Mouse (Mus musculus) kidney, embryonic 15.5 days (tissue): ENCODE data around the gene E130308A19Rik. TPM values are rescaled to one million over a fixed set of nuclear protein-coding genes. Genes with fewer than 3 reads are reported as not detected.
A peak's percentile ranks its signal among the peaks of the same experiment; 100 is the strongest.

Experiments used
- ATAC-seq: fragments of 200-750 bp; cut with Nextera tagmentation; replicated peaks from 2 replicates; pipeline ENCODE4 v1.8.0; 2017; ENCODE audit warnings: moderate TSS enrichment; ENCODE audit not compliant: low FRiP score
- H3K27ac ChIP-seq: fragments of 300-500 bp; sonication (generic); 2 replicates; pipeline ENCODE4 v1.5.1; 2015; ENCODE audit warnings: mild to moderate bottlenecking, inconsistent platforms
- H3K27me3 ChIP-seq: fragments of 300-500 bp; sonication (generic); 2 replicates; pipeline ENCODE4 v1.6.1; 2015; ENCODE audit warnings: inconsistent platforms
- H3K36me3 ChIP-seq: fragments of 300-500 bp; sonication (generic); 2 replicates; pipeline ENCODE4 v1.6.1; 2015; ENCODE audit warnings: inconsistent platforms
- H3K4me1 ChIP-seq: fragments of 300-500 bp; sonication (generic); 2 replicates; pipeline ENCODE4 v1.6.1; 2015; ENCODE audit warnings: inconsistent platforms
- H3K4me2 ChIP-seq: fragments of 300-500 bp; sonication (generic); 2 replicates; pipeline ENCODE4 v1.6.1; 2015; ENCODE audit warnings: moderate library complexity, mild to moderate bottlenecking, inconsistent platforms
- H3K4me3 ChIP-seq: fragments of 300-500 bp; sonication (generic); replicated peaks from 2 replicates; pipeline ENCODE4 v1.5.1; 2015; ENCODE audit warnings: mild to moderate bottlenecking, inconsistent platforms
- H3K9ac ChIP-seq: fragments of 300-500 bp; sonication (generic); 2 replicates; pipeline ENCODE4 v1.6.1; 2015; ENCODE audit warnings: mild to moderate bottlenecking, inconsistent platforms
- H3K9me3 ChIP-seq: fragments of 300-500 bp; sonication (generic); replicated peaks from 2 replicates; pipeline ENCODE4 v1.6.1; 2016; ENCODE audit warnings: inconsistent platforms
- WGBS: fragments of 180-500 bp; shearing (Covaris S2); methylation state at CpG from one replicate; pipeline ENCODE4 v1.1.7; 2015; ENCODE audit warnings: mixed read lengths; 5-methylcytosine and 5-hydroxymethylcytosine counted together
- polyA plus RNA-seq: library from polyadenylated mRNA; unstranded; fragments of >200 nt; fragmentation: Nextera tagmentation; extraction: Ambion mirVana; gene quantifications from 2 replicates; pipeline ENCODE4 v1.2.1, GENCODE M21; 2015

E130308A19Rik gene
- polyA plus RNA-seq, 1 experiment from 2014 or later = 35.6 TPM

- no peak overlapping the region for H3K27ac ChIP-seq
- H3K9me3 ChIP-seq = no peaks in the 10 kb centered on the region
- no peaks in the 10 kb centered on the region for H3K27me3 ChIP-seq
- no peaks in the 10 kb centered on the region for H3K4me1 ChIP-seq
- WGBS = 93% methylated on average over 3 of the region's 3 CpGs
- no peak overlapping the region for H3K9ac ChIP-seq
- ATAC-seq = no peak
- H3K4me3 ChIP-seq = no peak overlapping the region
- no peaks in the 10 kb centered on the region for H3K36me3 ChIP-seq
- no peak overlapping the region for H3K4me2 ChIP-seq
Observed at GRCm38 (mm10) chr4:59605501-59605900, 20.5 kb upstream of the E130308A19Rik start.

DNA sequence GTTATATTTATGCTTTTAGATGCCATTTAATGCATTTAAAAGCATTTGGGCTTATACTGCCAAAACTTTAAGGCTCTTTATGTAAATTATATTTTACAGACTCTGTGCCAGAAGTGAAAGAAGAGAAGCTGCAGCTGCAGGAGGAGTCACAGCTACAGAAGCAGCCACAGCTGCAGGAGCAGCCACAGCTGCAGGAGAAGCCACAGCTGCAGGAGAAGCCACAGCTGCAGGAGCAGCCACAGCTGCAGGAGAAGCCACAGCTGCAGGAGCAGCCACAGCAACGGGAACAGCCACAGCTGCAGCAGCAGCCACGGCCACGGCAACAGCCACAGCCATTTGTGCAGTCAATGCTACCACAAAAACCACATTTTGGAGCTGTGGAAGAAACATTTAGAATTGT, 15.6 kb upstream of the E130308A19Rik start:
- no peak for ATAC-seq
- Histone ChIP-seq H3K9me3 (no peaks in the 10 kb centered on the region), H3K4me1 (no peaks in the 10 kb centered on the region), H3K27me3 (no peaks in the 10 kb centered on the region), H3K36me3 (peaks cover 3% of the 10 kb centered on the region; the same call in 1 of the 2 replicates), H3K4me3 (no peak overlapping the region), H3K27ac (no peak overlapping the region), H3K4me2 (no peak overlapping the region), H3K9ac (no peak overlapping the region)
- 77% methylated on average over 3 of the region's 3 CpGs for WGBS

GRCm38 (mm10) chr4:59614986-59615385, 11.0 kb upstream of the E130308A19Rik start:
- H3K4me1 ChIP-seq = no peaks in the 10 kb centered on the region
- peaks cover 3% of the 10 kb centered on the region; the same call in 1 of the 2 replicates for H3K36me3 ChIP-seq
- H3K27me3 ChIP-seq = no peaks in the 10 kb centered on the region
- no peak overlapping the region for H3K4me2 ChIP-seq
- no peak overlapping the region for H3K4me3 ChIP-seq
- ATAC-seq = no peak
- H3K9ac ChIP-seq = no peak overlapping the region
- 38% methylated on average over 1 of the region's 1 CpGs for WGBS
- H3K9me3 ChIP-seq = no peaks in the 10 kb centered on the region
- H3K27ac ChIP-seq = no peak overlapping the region

GRCm38 (mm10) chr4:59619611-59620245, 6.3 kb upstream of the E130308A19Rik start:
- no peak for ATAC-seq
- Histone ChIP-seq H3K9me3 (no peaks in the 10 kb centered on the region), H3K4me1 (no peaks in the 10 kb centered on the region), H3K27me3 (no peaks in the 10 kb centered on the region), H3K4me2 (no peak overlapping the region), H3K36me3 (no peaks in the 10 kb centered on the region), H3K4me3 (no peak overlapping the region), H3K27ac (no peak overlapping the region), H3K9ac (no peak overlapping the region)
- WGBS = 89% methylated on average over 5 of the region's 5 CpGs

DNA sequence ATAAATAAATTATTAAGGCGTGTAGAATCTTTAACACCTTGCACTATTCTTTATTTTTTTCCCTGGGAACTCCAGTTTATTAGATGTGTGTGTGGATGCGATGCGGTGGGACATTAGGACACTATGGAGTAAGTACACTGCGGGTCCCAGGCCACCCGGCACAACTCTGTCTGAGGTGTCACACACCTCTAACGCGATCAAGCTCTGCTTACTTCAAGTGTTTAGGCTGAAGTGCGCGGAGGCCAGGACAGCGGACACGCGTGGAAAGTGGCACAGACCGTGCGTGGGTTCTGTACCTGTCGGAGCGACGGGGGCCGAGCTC, 374 bp upstream of the E130308A19Rik start:
- H3K9ac ChIP-seq = peak overlapping the region; percentile 90
- H3K4me1 ChIP-seq = peaks cover 22% of the 10 kb centered on the region
- no peaks in the 10 kb centered on the region for H3K9me3 ChIP-seq
- H3K4me2 ChIP-seq = peak overlapping the region; percentile 74
- ATAC-seq = peak; percentile 80
- peak overlapping the region; percentile 97 for H3K4me3 ChIP-seq
- H3K27ac ChIP-seq = peak overlapping the region; percentile 91
- H3K36me3 ChIP-seq = no peaks in the 10 kb centered on the region
- no peaks in the 10 kb centered on the region for H3K27me3 ChIP-seq
- WGBS = 1% methylated on average over 18 of the region's 18 CpGs

DNA sequence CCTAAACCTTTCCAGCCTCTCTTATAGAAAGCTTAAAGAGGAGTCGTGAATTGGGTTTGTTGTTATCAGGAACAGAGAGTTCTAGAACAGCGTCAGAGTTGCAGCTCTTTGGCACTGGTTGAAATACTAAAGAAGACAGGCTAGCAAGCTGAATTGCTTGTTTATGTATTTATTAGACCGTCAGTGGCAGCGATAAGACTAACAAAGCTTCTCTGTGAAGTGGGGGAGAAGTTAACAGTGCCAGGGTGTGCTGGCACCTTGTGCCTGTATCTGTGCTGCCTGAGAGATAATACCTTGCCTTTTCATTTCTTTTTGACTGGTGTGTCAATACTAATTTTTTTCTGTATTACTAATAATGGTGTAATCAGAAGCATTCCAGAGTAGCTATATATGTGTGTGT, 2.2 kb downstream of the E130308A19Rik start:
- Histone ChIP-seq H3K36me3 (no peaks in the 10 kb centered on the region), H3K9ac (no peak overlapping the region), H3K9me3 (no peaks in the 10 kb centered on the region), H3K4me3 (no peak overlapping the region), H3K27me3 (no peaks in the 10 kb centered on the region), H3K4me1 (peaks cover 22% of the 10 kb centered on the region), H3K4me2 (no peak overlapping the region), H3K27ac (no peak overlapping the region)
- WGBS = 66% methylated on average over 4 of the region's 4 CpGs
- ATAC-seq = no peak

GRCm38 (mm10) chr4:59629076-59629874, 3.3 kb downstream of the E130308A19Rik start:
- H3K4me1 ChIP-seq = peaks cover 22% of the 10 kb centered on the region
- H3K27ac ChIP-seq = no peak overlapping the region
- no peak overlapping the region for H3K4me2 ChIP-seq
- WGBS = 31% methylated on average over 7 of the region's 7 CpGs
- no peaks in the 10 kb centered on the region for H3K36me3 ChIP-seq
- no peaks in the 10 kb centered on the region for H3K9me3 ChIP-seq
- ATAC-seq = no peak
- no peak overlapping the region for H3K4me3 ChIP-seq
- H3K9ac ChIP-seq = no peak overlapping the region
- H3K27me3 ChIP-seq = no peaks in the 10 kb centered on the region

DNA sequence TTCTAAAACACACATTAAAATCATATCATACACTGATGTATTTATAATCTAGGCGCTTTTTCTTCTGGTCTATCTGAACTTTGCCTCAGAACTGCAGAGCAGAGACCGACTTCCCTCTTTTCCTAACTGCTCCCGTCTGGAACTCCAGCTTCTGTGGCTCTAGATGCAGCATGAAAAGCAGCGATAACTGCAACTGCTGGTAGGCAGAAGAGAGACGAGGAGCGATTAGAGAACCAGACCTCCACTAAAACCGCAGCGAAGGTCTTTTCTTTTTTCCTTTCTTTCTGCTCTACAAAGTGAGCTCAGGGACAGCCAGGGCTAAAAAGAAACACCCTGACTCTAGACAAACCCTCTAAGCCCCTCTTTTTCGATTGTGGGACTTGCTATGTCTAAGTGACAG, 4.1 kb downstream of the E130308A19Rik start:
- no peak for ATAC-seq
- no peaks in the 10 kb centered on the region for H3K36me3 ChIP-seq
- 77% methylated on average over 9 of the region's 9 CpGs for WGBS
- no peak overlapping the region for H3K4me2 ChIP-seq
- H3K9ac ChIP-seq = no peak overlapping the region
- H3K27me3 ChIP-seq = no peaks in the 10 kb centered on the region
- H3K4me3 ChIP-seq = no peak overlapping the region
- peaks cover 22% of the 10 kb centered on the region for H3K4me1 ChIP-seq
- no peak overlapping the region for H3K27ac ChIP-seq
- no peaks in the 10 kb centered on the region for H3K9me3 ChIP-seq

DNA sequence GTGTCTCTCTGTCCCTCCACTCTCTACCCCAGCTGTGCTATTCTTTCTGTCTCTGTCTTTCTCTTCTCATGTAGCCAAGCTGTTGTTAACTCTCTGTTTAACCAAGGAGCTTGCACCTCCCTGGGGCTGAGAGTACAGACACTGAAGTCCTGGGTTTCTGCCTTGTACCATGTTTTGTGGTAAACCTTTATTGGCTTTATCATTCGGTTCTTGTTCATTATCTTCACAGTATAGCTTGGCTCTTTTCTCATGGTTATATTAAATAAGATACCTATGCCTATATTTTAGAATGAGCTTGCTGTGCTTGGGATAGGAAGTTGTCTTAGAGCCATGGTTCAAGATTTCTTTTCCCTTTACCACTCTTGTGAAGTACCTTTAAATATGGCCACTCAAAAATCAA, 8.5 kb downstream of the E130308A19Rik start:
- Histone ChIP-seq H3K36me3 (no peaks in the 10 kb centered on the region), H3K4me3 (no peak overlapping the region), H3K9ac (no peak overlapping the region), H3K27ac (no peak overlapping the region), H3K4me1 (peaks cover 23% of the 10 kb centered on the region), H3K9me3 (no peaks in the 10 kb centered on the region), H3K27me3 (no peaks in the 10 kb centered on the region), H3K4me2 (no peak overlapping the region)
- WGBS = 89% methylated on average over 1 of the region's 1 CpGs
- no peak for ATAC-seq

DNA sequence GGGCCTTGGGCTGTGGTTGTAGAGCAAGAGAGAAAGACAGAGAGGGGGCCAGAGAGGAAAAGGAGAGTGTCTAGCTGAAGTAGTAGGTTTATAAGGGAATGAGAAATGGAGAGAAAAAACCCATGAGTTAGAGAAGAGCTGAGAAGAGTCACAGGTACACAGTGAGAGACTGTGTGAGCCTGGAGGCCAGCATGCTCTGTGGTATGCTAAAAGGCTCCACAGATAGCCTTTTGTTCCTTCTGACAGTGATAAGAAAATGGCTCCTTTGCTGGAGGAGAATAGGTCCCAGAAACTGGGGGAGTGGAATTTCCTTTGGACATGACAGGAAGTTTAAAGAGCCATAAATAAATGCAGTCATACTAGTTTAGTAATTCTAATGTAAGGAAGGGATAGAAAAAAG, 13.2 kb downstream of the E130308A19Rik start:
- Histone ChIP-seq H3K27me3 (no peaks in the 10 kb centered on the region), H3K36me3 (no peaks in the 10 kb centered on the region), H3K4me1 (peaks cover 50% of the 10 kb centered on the region), H3K4me3 (no peak overlapping the region), H3K27ac (peak overlapping the region; percentile 54), H3K9ac (no peak overlapping the region), H3K9me3 (no peaks in the 10 kb centered on the region), H3K4me2 (no peak overlapping the region)
- no peak for ATAC-seq

GRCm38 (mm10) chr4:59640720-59641119, 14.7 kb downstream of the E130308A19Rik start:
- Histone ChIP-seq H3K27me3 (no peaks in the 10 kb centered on the region), H3K9me3 (no peaks in the 10 kb centered on the region), H3K36me3 (no peaks in the 10 kb centered on the region), H3K4me1 (peaks cover 51% of the 10 kb centered on the region), H3K4me3 (no peak overlapping the region), H3K27ac (no peak overlapping the region), H3K9ac (no peak overlapping the region), H3K4me2 (no peak overlapping the region)
- 79% methylated on average over 2 of the region's 2 CpGs for WGBS
- ATAC-seq = no peak

GRCm38 (mm10) chr4:59642039-59642438, 16.0 kb downstream of the E130308A19Rik start:
- Histone ChIP-seq H3K4me2 (no peak overlapping the region), H3K9ac (no peak overlapping the region), H3K36me3 (no peaks in the 10 kb centered on the region), H3K27me3 (no peaks in the 10 kb centered on the region), H3K4me3 (no peak overlapping the region), H3K9me3 (no peaks in the 10 kb centered on the region), H3K4me1 (peaks cover 48% of the 10 kb centered on the region), H3K27ac (peak overlapping the region; percentile 63)
- 73% methylated on average over 3 of the region's 3 CpGs for WGBS
- no peak for ATAC-seq
